Mouse (Mus musculus): ENCODE measurements around the gene Rsrp1.

Rsrp1 gene

GRCm38 (mm10) chr4:134922111-134922924, 1.1 kb upstream of the Rsrp1 start:
- peak; percentile 48 for DNase-seq (ENCODE audit: low spot score)

GRCm38 (mm10) chr4:134922925-134923244, 507 bp upstream of the Rsrp1 start:
- DNase-seq (ENCODE audit: low spot score), result peak; percentile 77

GRCm38 (mm10) chr4:134924019-134924741, 788 bp downstream of the Rsrp1 start:
- peak; percentile 85 for DNase-seq (ENCODE audit: low spot score)

GRCm38 (mm10) chr4:134925206-134925605, 1.8 kb downstream of the Rsrp1 start:
- peak; percentile 50 for DNase-seq (ENCODE audit: low spot score)

GRCm38 (mm10) chr4:134927815-134928463, 4.5 kb downstream of the Rsrp1 start:
- DNase-seq (ENCODE audit: low spot score), result peak; percentile 37

GRCm38 (mm10) chr4:134928464-134928836, 5.1 kb downstream of the Rsrp1 start:
- DNase-seq (ENCODE audit: low spot score), result no peak

GRCm38 (mm10) chr4:134929536-134929935, 6.1 kb downstream of the Rsrp1 start:
- DNase-seq (ENCODE audit: low spot score), result peak; percentile 30

GRCm38 (mm10) chr4:134930190-134930589, 6.8 kb downstream of the Rsrp1 start:
- peak; percentile 37 for DNase-seq (ENCODE audit: low spot score)

GRCm38 (mm10) chr4:134930684-134931481, 7.5 kb downstream of the Rsrp1 start, which contains the start of gene Syf2:
Gene Syf2, plus strand, starts transcription at chr4:134930898.
- peak; percentile 99 for DNase-seq (ENCODE audit: low spot score)

GRCm38 (mm10) chr4:134937240-134938176, 14.1 kb downstream of the Rsrp1 start:
- peak; percentile 77 for DNase-seq (ENCODE audit: low spot score)

GRCm38 (mm10) chr4:134939900-134940299, 16.5 kb downstream of the Rsrp1 start:
- DNase-seq (ENCODE audit: low spot score), result no peak

GRCm38 (mm10) chr4:134943758-134944538, 20.6 kb downstream of the Rsrp1 start:
- peak; percentile 59 for DNase-seq (ENCODE audit: low spot score)

GRCm38 (mm10) chr4:134946024-134946744, 22.8 kb downstream of the Rsrp1 start:
- DNase-seq (ENCODE audit: low spot score), result peak; percentile 87

- DNase-seq (ENCODE audit: low spot score), result peak; percentile 96
Observed at GRCm38 (mm10) chr4:134950518-134951091, 27.2 kb downstream of the Rsrp1 start.

- peak; percentile 74 for DNase-seq (ENCODE audit: low spot score)
Observed at GRCm38 (mm10) chr4:134954461-134954860, 31.1 kb downstream of the Rsrp1 start.

GRCm38 (mm10) chr4:134955196-134955595, 31.8 kb downstream of the Rsrp1 start:
- DNase-seq (ENCODE audit: low spot score), result no peak

- DNase-seq (ENCODE audit: low spot score), result peak; percentile 65
Observed at GRCm38 (mm10) chr4:134955845-134956244, 32.5 kb downstream of the Rsrp1 start.

GRCm38 (mm10) chr4:134956328-134956727, 32.9 kb downstream of the Rsrp1 start:
- DNase-seq (ENCODE audit: low spot score), result peak; percentile 75

Data from MN1 (cell line).